Mouse (Mus musculus): ENCODE results near the gene Pex11g.

DNA sequence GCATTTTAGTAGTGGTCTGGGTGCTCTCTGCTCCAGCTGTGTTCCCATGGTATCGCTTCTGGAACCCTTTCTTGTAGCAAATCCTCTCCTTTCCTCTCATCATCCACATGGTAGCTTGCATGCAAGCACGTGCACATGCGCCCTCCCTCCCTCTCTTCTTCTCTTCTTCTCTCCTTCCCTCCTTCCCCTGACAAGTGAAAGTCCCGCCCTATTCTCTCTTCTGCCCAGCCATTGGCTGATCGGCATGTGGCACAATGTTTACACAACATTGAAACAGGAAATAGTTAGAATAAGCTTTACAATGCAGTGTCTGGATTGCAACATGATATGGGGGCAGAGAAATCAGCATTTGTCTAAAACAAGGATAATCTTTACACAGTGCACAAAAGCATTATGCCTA is 14.1 kb upstream of the Pex11g start:
- TF ChIP-seq CTCF (IDR thresholded peaks at IDR 0.05 in 2 of 3, conservative IDR thresholded peaks at IDR 0.05 in 1 of 3; ENCODE audit: control insufficient read depth in 1 of 3, insufficient read depth in 1 of 3, low read depth in 2 of 3, low read length in 3 of 3, poor library complexity in 1 of 3, severe bottlenecking in 1 of 3) (no peak), POLR2A (IDR thresholded peaks at IDR 0.05; ENCODE audit: control insufficient read depth in 1 of 2, insufficient read depth in 1 of 2, low read depth in 1 of 2, low read length in 2 of 2, poor library complexity in 1 of 2) (no peak), E2F4 (IDR thresholded peaks at IDR 0.05; ENCODE audit: borderline replicate concordance, low read depth, low read length) (no peak), TCF12 (IDR thresholded peaks at IDR 0.05; ENCODE audit: low read depth, low read length) (no peak)

Measured in MEL (cell line).